Mouse (Mus musculus) heart, embryonic 13.5 days (tissue): ENCODE measurements around the gene Krt13. TPM values are rescaled to one million over a fixed set of nuclear protein-coding genes. Genes with fewer than 3 reads are reported as not detected.
A peak's percentile ranks its signal among the peaks of the same experiment; 100 is the strongest.

Experiments
- ATAC-seq: fragments of 200-750 bp; cut with Nextera tagmentation; 2 replicates; pipeline ENCODE4 v1.8.0; 2017; ENCODE audit warnings: moderate TSS enrichment; ENCODE audit not compliant: insufficient number of reproducible peaks, low FRiP score, low TSS enrichment; ENCODE audit errors: extremely low read depth
- H3K27ac ChIP-seq: fragments of 300-500 bp; sonication (generic); replicated peaks from 2 replicates; pipeline ENCODE4 v1.5.1; 2015; ENCODE audit warnings: moderate library complexity, mild to moderate bottlenecking, inconsistent platforms
- H3K27me3 ChIP-seq: fragments of 300-500 bp; sonication (generic); replicated peaks from 2 replicates; pipeline ENCODE4 v1.6.1; 2015; ENCODE audit warnings: mild to moderate bottlenecking, inconsistent platforms
- H3K36me3 ChIP-seq: fragments of 300-500 bp; sonication (generic); 2 replicates; pipeline ENCODE4 v1.6.1; 2015; ENCODE audit warnings: mild to moderate bottlenecking, inconsistent platforms
- H3K4me1 ChIP-seq: fragments of 300-500 bp; sonication (generic); 2 replicates; pipeline ENCODE4 v1.6.1; 2015; ENCODE audit warnings: inconsistent platforms
- H3K4me2 ChIP-seq: fragments of 300-500 bp; sonication (generic); 2 replicates; pipeline ENCODE4 v1.6.1; 2015; ENCODE audit warnings: inconsistent platforms, mild to moderate bottlenecking, moderate library complexity
- H3K4me3 ChIP-seq: fragments of 300-500 bp; sonication (generic); 2 replicates; pipeline ENCODE4 v1.5.1; 2015; ENCODE audit warnings: moderate library complexity, mild to moderate bottlenecking, inconsistent platforms
- H3K9ac ChIP-seq: fragments of 300-500 bp; sonication (generic); 2 replicates; pipeline ENCODE4 v1.6.1; 2015; ENCODE audit warnings: inconsistent platforms, mild to moderate bottlenecking, moderate library complexity
- H3K9me3 ChIP-seq: fragments of 300-500 bp; sonication (generic); 2 replicates; pipeline ENCODE4 v1.6.1; 2016; ENCODE audit warnings: inconsistent platforms
- WGBS: fragments of 180-500 bp; shearing (Covaris S2); methylation state at CpG from one replicate; pipeline ENCODE4 v1.1.7; 2015; ENCODE audit warnings: mixed read lengths; 5-methylcytosine and 5-hydroxymethylcytosine counted together
- polyA plus RNA-seq: library from polyadenylated mRNA; unstranded; fragments of >200 nt; fragmentation: Nextera tagmentation; extraction: Ambion mirVana; gene quantifications from 2 replicates; pipeline ENCODE4 v1.2.1, GENCODE M21; 2015

Gene Krt13
- polyA plus RNA-seq, 1 experiment from 2014 or later = not detected

DNA sequence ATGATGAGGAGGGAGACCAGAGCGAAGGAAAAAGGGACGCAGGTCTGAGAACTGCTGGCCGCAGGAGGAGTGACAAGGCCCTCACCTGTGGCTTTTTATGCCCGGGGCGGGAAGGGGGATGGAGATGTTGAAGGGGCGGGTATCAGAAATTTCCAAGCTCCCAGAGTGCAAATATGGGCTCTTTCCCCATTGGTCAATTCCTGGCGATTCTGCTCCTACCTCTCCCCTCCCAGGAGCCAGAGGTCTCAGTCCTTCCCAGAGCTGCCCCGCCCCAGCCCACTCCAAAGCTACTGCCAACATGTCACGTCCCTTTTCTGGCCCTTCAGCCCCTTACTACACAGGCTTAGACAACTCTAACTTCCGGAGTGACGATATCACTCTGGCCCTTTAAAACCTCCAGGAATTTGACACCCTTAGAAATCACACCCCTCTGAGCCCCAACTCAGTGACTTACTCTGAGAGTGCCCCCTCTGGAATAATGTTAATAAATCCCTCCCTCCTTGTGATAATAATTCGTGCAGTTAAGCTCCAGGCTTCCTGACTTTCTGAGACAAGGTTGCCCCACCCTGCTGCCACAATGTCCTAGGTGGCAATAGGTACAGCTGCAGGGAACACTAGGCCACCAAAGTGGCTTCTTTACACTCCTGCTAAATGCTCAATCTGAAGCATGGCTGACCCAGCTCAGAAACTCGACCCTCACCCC is 24.6 kb upstream of the Krt13 start:
- Histone ChIP-seq H3K9ac (peak overlapping the region; percentile 79), H3K9me3 (no peaks in the 10 kb centered on the region), H3K4me2 (peak overlapping the region; percentile 84), H3K36me3 (peaks cover 8% of the 10 kb centered on the region), H3K27ac (peak overlapping the region; percentile 59), H3K4me1 (peaks cover 40% of the 10 kb centered on the region), H3K4me3 (peak overlapping the region; percentile 59), H3K27me3 (peaks cover 30% of the 10 kb centered on the region)
- 1% methylated on average over 13 of the region's 13 CpGs for WGBS
- no peak; the same call in 1 of the 2 replicates for ATAC-seq

DNA sequence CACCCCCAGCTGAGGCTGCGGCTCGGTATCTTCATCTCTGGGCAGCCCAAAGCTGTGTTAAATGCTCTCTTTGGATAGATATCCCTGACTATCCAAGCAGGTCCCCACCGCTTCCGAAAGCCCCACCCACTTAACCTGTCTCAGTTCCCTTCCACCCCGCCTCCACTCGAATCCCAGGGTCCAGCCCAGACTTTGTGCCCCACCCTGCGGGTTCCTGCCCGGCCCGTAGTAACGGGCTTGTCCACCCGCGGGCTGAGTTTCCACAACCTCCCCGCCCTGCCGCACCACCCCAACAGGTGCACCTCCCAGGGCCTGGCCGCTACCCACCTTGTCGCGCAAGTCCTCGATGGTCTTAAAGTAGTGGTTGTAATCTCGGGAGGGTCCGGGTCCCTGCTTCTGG is 23.7 kb upstream of the Krt13 start:
- H3K36me3 ChIP-seq = peaks cover 17% of the 10 kb centered on the region
- H3K9me3 ChIP-seq = no peaks in the 10 kb centered on the region
- ATAC-seq = no peak
- H3K27ac ChIP-seq = peak overlapping the region; percentile 59
- peak overlapping the region; percentile 84 for H3K4me2 ChIP-seq
- peaks cover 40% of the 10 kb centered on the region for H3K4me1 ChIP-seq
- WGBS = under 1% methylated on average over 20 of the region's 20 CpGs
- H3K9ac ChIP-seq = peak overlapping the region; percentile 79
- peaks cover 30% of the 10 kb centered on the region for H3K27me3 ChIP-seq
- peak overlapping the region; percentile 59 for H3K4me3 ChIP-seq

GRCm38 (mm10) chr11:100140966-100141365 is 19.6 kb upstream of the Krt13 start:
- no peak overlapping the region for H3K4me2 ChIP-seq
- no peak overlapping the region for H3K27ac ChIP-seq
- H3K9me3 ChIP-seq = no peaks in the 10 kb centered on the region
- WGBS = 79% methylated on average over 21 of the region's 21 CpGs
- peaks cover 28% of the 10 kb centered on the region for H3K4me1 ChIP-seq
- peaks cover 17% of the 10 kb centered on the region for H3K36me3 ChIP-seq
- no peak overlapping the region for H3K9ac ChIP-seq
- no peak overlapping the region for H3K4me3 ChIP-seq
- ATAC-seq = no peak
- peaks cover 31% of the 10 kb centered on the region for H3K27me3 ChIP-seq

GRCm38 (mm10) chr11:100139391-100139790 is 18.0 kb upstream of the Krt13 start:
- H3K9me3 ChIP-seq = no peaks in the 10 kb centered on the region
- H3K4me2 ChIP-seq = no peak overlapping the region
- no peak overlapping the region for H3K27ac ChIP-seq
- ATAC-seq = no peak
- H3K36me3 ChIP-seq = peaks cover 17% of the 10 kb centered on the region
- H3K4me3 ChIP-seq = no peak overlapping the region
- peaks cover 31% of the 10 kb centered on the region for H3K27me3 ChIP-seq
- peaks cover 19% of the 10 kb centered on the region for H3K4me1 ChIP-seq
- 52% methylated on average over 2 of the region's 2 CpGs for WGBS
- H3K9ac ChIP-seq = no peak overlapping the region

GRCm38 (mm10) chr11:100138809-100139208 is 17.4 kb upstream of the Krt13 start:
- Histone ChIP-seq H3K27ac (no peak overlapping the region), H3K4me1 (peaks cover 19% of the 10 kb centered on the region), H3K4me3 (no peak overlapping the region), H3K36me3 (peaks cover 17% of the 10 kb centered on the region), H3K9ac (no peak overlapping the region), H3K9me3 (no peaks in the 10 kb centered on the region), H3K27me3 (peaks cover 31% of the 10 kb centered on the region), H3K4me2 (no peak overlapping the region)
- 47% methylated on average over 7 of the region's 7 CpGs for WGBS
- ATAC-seq = no peak

DNA sequence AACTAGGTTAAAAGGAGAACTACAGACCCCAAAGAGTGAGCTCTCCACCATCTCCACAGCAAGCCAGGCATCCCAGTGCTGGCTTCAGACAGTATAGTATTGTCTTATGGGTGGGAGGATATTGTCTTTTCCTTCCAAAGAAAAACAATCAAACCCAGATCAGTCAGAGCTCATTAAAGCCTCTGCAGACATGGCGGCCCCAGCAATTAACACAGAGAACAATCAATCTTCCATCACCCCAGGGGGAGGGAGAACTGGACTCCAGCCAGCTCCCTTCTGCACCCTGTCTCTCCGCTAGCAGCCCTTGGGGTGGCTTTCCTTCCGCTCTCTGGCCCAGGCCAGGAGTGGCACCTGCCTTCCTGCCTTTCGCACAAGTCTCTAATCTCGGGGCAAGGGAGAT is 16.3 kb upstream of the Krt13 start:
- H3K4me1 ChIP-seq = peaks cover 19% of the 10 kb centered on the region
- no peaks in the 10 kb centered on the region for H3K9me3 ChIP-seq
- H3K9ac ChIP-seq = no peak overlapping the region
- H3K4me2 ChIP-seq = no peak overlapping the region
- peaks cover 36% of the 10 kb centered on the region for H3K27me3 ChIP-seq
- no peak overlapping the region for H3K27ac ChIP-seq
- H3K36me3 ChIP-seq = peaks cover 17% of the 10 kb centered on the region
- no peak for ATAC-seq
- no peak overlapping the region for H3K4me3 ChIP-seq
- WGBS = 50% methylated on average over 5 of the region's 5 CpGs

DNA sequence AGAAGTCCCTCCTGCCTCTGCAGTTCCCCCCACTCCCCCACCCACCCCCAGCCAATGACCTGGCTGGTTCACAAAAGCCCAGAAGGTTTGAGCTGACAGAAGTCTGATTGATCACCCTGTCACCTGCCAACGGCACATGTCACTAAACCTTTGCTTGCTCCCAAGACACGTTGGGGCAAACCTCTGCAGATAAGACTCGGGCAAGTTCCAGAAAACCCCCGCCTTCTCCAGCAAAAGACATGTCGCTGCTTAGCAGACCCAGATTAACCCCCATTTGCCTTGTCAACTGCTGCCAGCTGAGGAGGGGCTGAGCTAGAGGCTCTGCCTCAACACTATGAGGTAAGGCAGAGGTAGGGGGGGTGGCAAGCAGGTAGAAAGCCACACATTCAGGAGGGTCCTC is 15.2 kb upstream of the Krt13 start:
- Histone ChIP-seq H3K4me1 (peaks cover 22% of the 10 kb centered on the region), H3K4me3 (no peak overlapping the region), H3K4me2 (no peak overlapping the region), H3K27me3 (peaks cover 36% of the 10 kb centered on the region), H3K36me3 (peaks cover 10% of the 10 kb centered on the region), H3K27ac (no peak overlapping the region), H3K9me3 (no peaks in the 10 kb centered on the region), H3K9ac (no peak overlapping the region; the same call in 1 of the 2 replicates)
- WGBS = 16% methylated on average over 5 of the region's 5 CpGs
- ATAC-seq = no peak

DNA sequence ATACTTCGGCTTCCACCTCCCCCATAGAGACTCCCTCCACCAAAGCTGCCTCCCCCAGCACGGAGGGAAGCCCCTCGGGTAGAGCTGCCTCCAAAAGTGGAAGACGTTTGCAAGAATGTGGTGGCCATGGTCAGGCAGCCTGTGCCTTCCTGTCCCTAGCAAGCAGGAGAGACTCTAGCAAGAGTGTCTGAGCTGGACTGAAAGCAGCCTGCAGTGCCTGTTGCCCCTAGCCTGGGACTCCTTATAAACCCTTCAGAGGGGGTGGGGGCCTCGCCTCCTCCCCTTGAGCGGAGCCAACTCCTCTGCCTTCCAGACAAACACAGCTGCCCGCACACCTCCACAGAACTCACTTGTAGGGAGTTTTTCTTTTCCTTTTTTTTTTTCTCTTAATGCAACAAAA is 14.4 kb upstream of the Krt13 start, which contains the start of gene Krt15:
TSS of gene Krt15 (minus strand) at position 198 of the 400 bp plus-strand sequence.
- no peaks in the 10 kb centered on the region for H3K9me3 ChIP-seq
- H3K27me3 ChIP-seq = peaks cover 36% of the 10 kb centered on the region
- peaks cover 6% of the 10 kb centered on the region for H3K36me3 ChIP-seq
- ATAC-seq = no peak
- no peak within 1 kb of the TSS; the same call in 1 of the 2 replicates for H3K9ac ChIP-seq
- H3K4me3 ChIP-seq = no peak within 1 kb of the TSS
- no peak within 1 kb of the TSS for H3K4me2 ChIP-seq
- H3K4me1 ChIP-seq = peaks cover 22% of the 10 kb centered on the region
- no peak within 1 kb of the TSS for H3K27ac ChIP-seq
- WGBS = 50% methylated on average over 7 of the region's 7 CpGs

- Histone ChIP-seq H3K4me3 (no peak overlapping the region), H3K9ac (no peak overlapping the region), H3K27me3 (no peaks in the 10 kb centered on the region), H3K4me2 (no peak overlapping the region), H3K36me3 (no peaks in the 10 kb centered on the region), H3K27ac (no peak overlapping the region), H3K9me3 (no peaks in the 10 kb centered on the region), H3K4me1 (peaks cover 17% of the 10 kb centered on the region)
- no peak for ATAC-seq
- WGBS = 71% methylated on average over 7 of the region's 7 CpGs
Measured at GRCm38 (mm10) chr11:100124901-100125300, 3.5 kb upstream of the Krt13 start.

DNA sequence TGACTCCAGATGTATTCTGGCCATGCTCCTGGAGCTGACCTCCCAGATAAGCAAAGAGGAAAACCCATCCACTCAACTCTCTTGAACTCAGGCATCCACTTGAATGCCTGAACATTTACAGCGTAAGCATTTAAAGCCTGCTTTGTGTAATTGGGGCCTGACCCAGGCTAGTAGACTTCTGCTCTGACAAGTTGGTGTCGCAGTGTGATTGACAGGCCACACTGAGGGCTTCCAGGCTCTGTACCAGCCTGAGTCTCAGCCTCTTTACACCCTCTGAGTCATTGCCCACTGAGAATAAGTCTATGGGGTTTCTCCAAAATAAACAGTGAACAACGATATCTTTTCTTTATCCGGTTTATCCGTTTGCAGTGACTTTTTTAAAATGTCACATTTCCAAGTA is 1.0 kb downstream of the Krt13 start:
- no peaks in the 10 kb centered on the region for H3K9me3 ChIP-seq
- no peak overlapping the region for H3K4me3 ChIP-seq
- no peak for ATAC-seq
- H3K4me1 ChIP-seq = peaks cover 13% of the 10 kb centered on the region
- H3K4me2 ChIP-seq = no peak overlapping the region
- H3K9ac ChIP-seq = no peak overlapping the region
- no peaks in the 10 kb centered on the region for H3K36me3 ChIP-seq
- 53% methylated on average over 5 of the region's 5 CpGs for WGBS
- H3K27ac ChIP-seq = no peak overlapping the region
- H3K27me3 ChIP-seq = no peaks in the 10 kb centered on the region

DNA sequence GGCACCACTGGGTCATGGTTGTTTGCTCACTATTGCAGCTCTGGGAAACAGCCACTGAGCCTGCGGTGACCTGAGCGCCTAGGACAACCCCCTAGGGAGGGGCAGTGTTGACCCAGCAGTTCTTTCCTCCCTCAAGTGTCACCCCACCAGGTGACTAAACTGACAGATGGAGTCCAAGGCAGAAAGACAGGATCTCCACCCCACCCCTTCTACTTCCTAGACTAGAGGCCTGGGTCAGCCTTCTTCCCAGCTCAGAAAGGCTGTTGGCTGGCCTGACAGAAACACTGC is 7.7 kb downstream of the Krt13 start:
- Histone ChIP-seq H3K4me1 (no peaks in the 10 kb centered on the region), H3K4me2 (no peak overlapping the region), H3K9me3 (no peaks in the 10 kb centered on the region), H3K27me3 (no peaks in the 10 kb centered on the region), H3K4me3 (no peak overlapping the region), H3K36me3 (no peaks in the 10 kb centered on the region), H3K9ac (no peak overlapping the region), H3K27ac (no peak overlapping the region)
- no peak; the same call in 1 of the 2 replicates for ATAC-seq
- WGBS = 53% methylated on average over 2 of the region's 2 CpGs
